Mouse (Mus musculus): ENCODE data around the gene Sec14l1. TPM values are rescaled to one million over a fixed set of nuclear protein-coding genes. Genes with fewer than 3 reads are reported as not detected.
A peak's percentile ranks its signal among the peaks of the same experiment; 100 is the strongest.

The Sec14l1 gene
- total RNA-seq, 2 experiments from 2014 or later: 52.3 to 52.8 TPM

DNA sequence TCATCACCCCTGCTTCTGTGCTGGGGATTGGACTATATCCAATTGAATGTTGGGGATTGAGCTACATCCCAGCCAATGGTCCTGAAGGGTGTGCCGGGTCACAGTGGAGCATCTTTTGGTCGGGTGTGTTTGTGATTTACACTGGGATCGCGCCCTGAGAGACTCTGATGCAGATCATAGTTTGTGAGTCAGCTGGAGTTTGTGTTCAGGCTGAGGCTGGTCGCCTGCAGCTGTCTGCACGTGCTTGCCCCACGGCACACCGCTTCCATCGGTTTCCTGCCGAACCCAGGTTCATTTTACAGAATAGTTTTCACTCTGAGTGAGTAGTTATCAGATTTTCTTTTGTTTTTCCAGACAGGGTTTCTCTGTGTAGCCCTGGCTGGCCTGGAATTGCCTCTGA, 9.6 kb downstream of the Sec14l1 start:
- Histone ChIP-seq H3K27ac (peak overlapping the region; percentile 99), H3K4me3 (peak overlapping the region; percentile 93)
- peak; percentile 46 for DNase-seq
- intact Hi-C loops (cut with DNase I): no loop called here
- TF ChIP-seq CTCF (IDR thresholded peaks at IDR 0.05): no peak

DNA sequence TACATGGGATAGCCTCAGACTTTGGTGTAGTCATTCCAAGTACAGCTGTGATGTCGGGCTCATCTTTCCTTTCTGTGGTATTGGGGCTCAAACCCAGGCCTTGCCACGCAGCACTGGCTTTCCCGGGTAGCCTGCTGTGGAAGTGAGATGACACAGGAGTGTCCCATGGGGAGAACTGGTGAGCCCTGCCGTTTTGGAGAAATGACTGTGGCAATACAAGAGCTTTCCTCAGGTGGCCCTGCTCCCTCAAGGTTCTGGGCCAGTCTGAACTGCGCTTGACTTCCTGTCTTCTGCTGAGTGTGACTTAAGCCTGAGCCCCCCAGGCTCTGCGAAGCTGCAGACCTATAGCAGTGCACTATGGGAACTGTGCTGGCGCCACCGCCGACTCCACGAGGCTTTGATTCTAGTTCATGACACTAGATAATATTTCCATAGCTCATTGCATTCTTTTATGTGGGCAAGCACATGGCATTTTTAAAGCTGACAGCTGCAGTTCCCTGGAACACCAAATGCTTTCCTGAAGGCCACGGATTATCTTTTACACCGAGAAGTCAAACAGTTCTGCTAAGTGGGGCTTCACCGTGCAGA, 12.4 kb downstream of the Sec14l1 start:
- DNase-seq: peak; percentile 75
- intact Hi-C loops (cut with DNase I): no loop called here
- peak overlapping the region; percentile 99 for H3K27ac ChIP-seq
- TF ChIP-seq CTCF (IDR thresholded peaks at IDR 0.05): no peak
- H3K4me3 ChIP-seq: peak overlapping the region; percentile 28

DNA sequence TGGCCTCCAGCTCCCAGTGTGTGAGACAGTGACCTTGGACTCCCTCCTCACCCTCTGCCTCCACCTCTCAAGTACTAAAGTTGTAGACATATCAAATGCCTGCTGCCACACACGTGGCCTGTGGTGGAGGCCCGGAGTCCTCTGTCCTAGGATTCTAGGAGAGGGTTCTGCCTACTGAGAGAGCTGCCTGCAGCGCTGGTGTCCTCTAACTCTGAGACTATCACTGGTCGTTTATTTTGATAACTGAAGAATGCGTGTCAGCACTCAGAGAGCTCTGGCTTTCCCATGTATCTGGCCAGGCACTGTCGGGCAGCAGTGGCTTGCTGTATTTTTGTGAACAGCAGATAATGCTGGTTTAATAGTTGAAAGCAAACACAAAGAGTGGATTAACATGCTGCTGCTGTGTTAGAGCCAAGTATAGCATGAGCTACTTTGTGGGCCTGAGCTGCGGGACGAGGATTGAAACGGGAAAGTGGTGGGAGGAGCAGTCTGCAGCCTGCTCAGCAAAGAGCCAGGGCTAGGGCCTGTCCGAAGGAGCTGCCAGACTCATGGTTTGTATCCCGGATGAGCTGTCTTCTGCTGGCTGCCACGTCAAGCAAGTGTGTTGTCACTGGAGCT, 13.1 kb downstream of the Sec14l1 start:
- H3K27ac ChIP-seq: peak overlapping the region; percentile 99
- no peak for TF ChIP-seq CTCF (IDR thresholded peaks at IDR 0.05)
- intact Hi-C loops (cut with DNase I): no loop called here
- peak; percentile 79 for DNase-seq
- H3K4me3 ChIP-seq: peak overlapping the region; percentile 28

DNA sequence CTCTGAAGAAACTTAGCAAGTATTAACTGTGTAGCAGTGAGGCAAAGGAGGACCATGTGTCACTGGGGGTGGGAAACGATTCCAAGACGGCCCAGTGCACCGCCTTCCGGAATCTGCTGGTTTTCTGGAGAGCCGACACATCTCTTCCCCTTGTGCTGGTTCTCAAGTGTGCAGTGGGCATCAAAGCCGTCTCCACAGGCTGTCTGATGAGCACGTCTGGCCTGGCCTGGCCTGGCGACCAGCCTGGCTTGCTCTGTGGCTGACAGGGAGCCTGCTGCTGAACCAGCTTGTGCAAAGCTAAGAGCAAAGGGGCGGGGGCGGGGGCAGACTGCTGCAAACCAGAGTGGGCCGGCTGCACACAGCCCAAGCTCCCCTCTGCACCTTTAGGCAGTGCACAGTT, 14.5 kb downstream of the Sec14l1 start:
- no peak for TF ChIP-seq CTCF (IDR thresholded peaks at IDR 0.05)
- Histone ChIP-seq H3K27ac (peak overlapping the region; percentile 99), H3K4me3 (peak overlapping the region; percentile 42)
- peak; percentile 83 for DNase-seq
- intact Hi-C loops (cut with DNase I): no loop called here

DNA sequence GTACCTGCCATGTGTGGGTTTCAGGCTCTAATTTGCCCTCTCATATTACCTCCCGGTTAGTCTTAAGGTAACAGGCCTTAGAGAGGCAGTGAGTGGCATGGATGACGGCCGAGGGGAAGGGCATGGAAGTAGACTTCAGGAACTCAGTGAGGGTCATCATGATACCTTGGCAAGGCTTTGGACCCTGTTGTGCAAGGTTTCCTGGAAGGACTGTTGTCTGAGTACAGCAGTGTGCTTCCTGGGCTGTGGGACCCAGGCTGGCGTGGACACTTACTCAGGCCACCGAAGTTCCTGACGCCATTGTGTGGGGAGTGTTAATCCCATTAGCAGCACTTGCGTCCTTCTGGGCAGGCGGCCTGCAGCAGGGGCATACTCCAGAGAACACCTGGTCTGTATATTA, 15.1 kb downstream of the Sec14l1 start:
- Histone ChIP-seq H3K4me3 (peak overlapping the region; percentile 42), H3K27ac (peak overlapping the region; percentile 99)
- intact Hi-C loops (cut with DNase I): loop anchor here (5.0 kb wide), 1 partner anchor 37 kb away; no protein-coding TSS in a partner anchor
- DNase-seq: peak; percentile 76
- no peak for TF ChIP-seq CTCF (IDR thresholded peaks at IDR 0.05)

DNA sequence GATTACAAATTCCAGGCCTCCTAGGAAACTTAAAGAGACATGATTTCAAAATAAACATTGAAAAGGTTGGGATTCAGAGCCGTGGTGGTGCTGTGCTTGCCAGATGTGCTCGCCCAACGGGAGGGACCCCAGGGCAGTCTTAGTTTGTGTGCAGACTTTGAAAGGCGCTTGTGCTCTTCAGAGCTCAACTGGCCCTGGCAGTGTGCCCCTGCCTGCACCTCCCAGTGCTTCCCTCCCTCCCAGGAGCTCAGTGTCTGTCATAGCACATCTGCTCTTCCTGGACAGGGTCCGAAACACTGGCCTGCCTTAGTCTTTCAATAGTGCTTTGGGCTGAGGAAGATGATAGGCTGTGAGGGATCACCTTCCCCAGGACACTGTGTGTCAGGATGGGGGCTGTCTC, 15.9 kb downstream of the Sec14l1 start:
- DNase-seq: peak; percentile 86

DNA sequence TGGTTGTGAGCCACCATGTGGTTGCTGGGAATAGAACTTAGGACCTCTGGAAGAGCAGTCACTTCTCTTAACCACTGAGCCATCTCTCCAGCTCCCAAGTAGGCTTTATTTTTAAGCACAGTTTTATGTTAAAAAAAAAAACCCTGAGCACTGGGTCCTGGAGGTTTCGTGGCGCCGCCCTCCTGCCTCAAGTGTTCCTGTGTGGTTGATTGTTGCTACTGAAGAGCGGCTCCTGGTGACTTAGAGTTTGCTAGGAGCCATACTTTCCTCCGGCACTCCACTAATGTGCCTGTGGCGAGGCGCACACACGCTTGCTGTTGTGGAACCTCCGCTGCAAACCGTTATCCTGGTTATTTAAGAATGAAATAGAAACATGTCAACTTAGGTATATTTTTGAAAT, 16.5 kb downstream of the Sec14l1 start:
- Histone ChIP-seq H3K27ac (peak overlapping the region; percentile 99), H3K4me3 (no peak overlapping the region)
- no peak for DNase-seq
- no peak; the same call in 1 of the 2 replicates for TF ChIP-seq CTCF (IDR thresholded peaks at IDR 0.05)
- intact Hi-C loops (cut with DNase I): loop anchor here (5.0 kb wide), 1 partner anchor 36 kb away; no protein-coding TSS in a partner anchor

More for the DNA sequence above, 15.9 kb downstream of the Sec14l1 start:
- H3K27ac ChIP-seq: peak overlapping the region; percentile 99
- intact Hi-C loops (cut with DNase I): loop anchor here (5.0 kb wide), 1 partner anchor 36 kb away; no protein-coding TSS in a partner anchor
- no peak for TF ChIP-seq CTCF (IDR thresholded peaks at IDR 0.05)
- peak overlapping the region; percentile 42 for H3K4me3 ChIP-seq

DNA sequence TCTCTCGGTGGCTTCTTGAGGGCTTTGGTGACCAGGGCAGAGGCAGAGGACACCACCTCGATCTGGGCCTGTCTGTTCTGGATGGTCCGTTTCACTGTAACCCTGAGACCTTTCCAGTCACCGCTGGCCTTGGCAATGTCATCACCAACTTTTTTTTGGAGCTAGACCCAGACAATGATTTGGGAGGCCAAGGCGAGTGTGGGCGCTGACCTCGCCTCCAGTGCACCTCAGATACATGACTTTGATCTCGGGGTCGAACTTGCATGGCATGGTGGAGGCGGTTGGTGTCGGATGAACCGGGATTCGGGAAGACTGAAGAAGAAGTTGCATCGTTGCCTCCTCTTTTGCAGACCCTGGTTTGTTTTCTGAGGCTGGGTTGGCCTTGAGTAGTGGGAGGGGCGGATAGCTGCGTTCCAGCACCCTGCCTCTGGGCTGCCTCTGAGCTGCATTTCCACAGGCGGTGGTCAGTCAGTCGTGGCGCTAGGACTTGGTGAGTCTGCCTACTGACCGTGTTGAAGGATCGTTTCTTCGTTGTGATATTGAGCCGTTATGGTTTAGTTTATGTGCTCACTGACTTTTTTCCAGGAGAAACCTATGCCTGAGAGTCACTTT, 19.9 kb downstream of the Sec14l1 start:
- intact Hi-C loops (cut with DNase I): loop anchor here (5.0 kb wide), 1 partner anchor 32 kb away; no protein-coding TSS in a partner anchor
- no peak for DNase-seq
- peak overlapping the region; percentile 78 for H3K27ac ChIP-seq
- no peak for TF ChIP-seq CTCF (IDR thresholded peaks at IDR 0.05)
- H3K4me3 ChIP-seq: peak overlapping the region; percentile 47

DNA sequence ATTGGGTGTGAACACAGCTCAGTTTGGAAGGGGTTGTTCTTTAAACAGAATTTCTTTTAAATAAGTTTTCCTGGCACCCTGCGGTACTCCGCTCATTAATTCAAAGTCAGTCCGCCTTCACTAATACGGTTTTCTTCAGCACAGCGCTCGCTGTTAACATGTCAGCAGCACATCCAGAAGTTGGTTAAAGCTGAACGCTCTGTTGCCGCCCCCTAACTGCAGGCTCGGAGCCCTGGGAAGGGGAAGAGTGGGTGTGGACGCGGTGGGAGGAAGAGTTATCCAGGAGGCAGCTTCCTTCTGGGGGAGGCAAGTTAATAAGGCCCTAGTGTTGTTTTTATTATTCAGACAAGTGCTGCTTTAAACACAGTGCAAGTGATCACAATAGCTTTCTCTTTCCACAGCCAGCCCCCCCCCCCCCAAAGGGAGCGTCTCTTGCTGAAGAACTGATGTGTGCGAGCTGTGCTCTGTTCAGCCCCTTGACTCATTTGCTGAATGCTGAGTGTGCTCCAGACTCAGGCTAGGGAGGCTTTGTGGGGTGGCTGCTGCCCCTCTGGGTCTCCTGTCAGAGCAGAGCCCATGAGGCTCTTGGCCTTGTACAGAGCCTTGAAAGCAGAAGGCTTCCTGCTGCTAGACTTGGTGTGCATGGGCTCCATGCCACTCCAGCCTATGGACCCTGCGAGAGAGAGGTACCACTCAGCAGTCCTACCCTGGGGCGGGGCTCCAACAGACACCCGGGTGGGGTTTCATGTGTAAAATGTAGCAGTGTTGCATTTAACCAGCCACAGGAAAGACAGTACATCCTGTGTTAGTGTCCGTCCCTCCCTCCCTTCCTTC, 20.7 kb downstream of the Sec14l1 start:
- Histone ChIP-seq H3K4me3 (peak overlapping the region; percentile 47), H3K27ac (peak overlapping the region; percentile 78)
- DNase-seq: no peak
- intact Hi-C loops (cut with DNase I): no loop called here
- TF ChIP-seq CTCF (IDR thresholded peaks at IDR 0.05): peak; percentile 23; the same call in 1 of the 2 replicates

DNA sequence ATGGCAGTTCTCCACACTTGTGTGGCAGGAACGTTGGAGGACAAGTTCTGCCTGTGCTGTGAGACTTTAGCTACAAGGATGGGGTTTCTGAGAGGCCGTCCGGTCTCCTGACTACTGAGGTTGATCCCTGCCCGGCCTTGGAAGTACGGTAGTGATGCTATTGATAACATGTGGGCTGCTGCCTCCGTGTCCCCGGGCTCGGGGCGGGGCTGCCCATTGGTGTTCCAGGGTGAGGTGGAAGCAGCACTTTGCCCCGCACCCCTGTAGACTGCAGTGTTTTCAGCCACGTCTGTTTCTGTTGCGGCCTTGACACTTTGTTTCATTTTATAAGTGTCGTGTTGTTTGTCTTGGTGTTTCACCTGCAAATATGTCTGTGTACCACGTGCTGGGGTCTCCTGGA, 21.9 kb downstream of the Sec14l1 start:
- peak overlapping the region; percentile 78 for H3K27ac ChIP-seq
- DNase-seq: no peak
- H3K4me3 ChIP-seq: peak overlapping the region; percentile 4
- TF ChIP-seq CTCF (IDR thresholded peaks at IDR 0.05): no peak
- intact Hi-C loops (cut with DNase I): no loop called here

DNA sequence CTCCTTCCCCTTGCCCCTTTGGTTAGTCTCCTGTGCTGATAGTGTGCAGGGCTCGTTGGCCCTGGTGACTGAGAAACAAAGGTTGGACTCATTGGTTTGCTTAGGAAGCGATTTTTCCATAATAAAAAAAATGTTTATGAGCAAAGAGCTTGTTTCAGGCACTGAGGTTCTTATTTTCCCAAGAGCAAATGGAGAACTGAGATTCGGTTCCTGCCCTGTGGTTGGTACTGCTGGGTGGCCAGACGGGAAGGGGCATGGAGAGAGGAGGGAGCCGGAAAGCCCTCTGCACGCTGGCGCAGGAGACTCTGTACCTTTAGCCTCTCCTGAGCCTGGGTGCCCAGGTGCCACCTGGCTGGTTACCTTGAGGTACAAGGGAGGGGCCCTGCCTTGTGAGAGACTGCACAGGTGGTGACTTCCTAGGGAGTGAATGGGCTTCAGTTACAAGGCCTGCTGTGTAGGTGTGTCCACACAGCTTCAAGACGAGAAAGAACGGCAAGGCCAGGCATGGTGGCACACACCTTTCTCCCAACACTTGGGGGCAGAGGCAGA, 23.3 kb downstream of the Sec14l1 start:
- Histone ChIP-seq H3K27ac (peak overlapping the region; percentile 66), H3K4me3 (no peak overlapping the region)
- intact Hi-C loops (cut with DNase I): no loop called here
- TF ChIP-seq CTCF (IDR thresholded peaks at IDR 0.05): no peak
- no peak for DNase-seq

DNA sequence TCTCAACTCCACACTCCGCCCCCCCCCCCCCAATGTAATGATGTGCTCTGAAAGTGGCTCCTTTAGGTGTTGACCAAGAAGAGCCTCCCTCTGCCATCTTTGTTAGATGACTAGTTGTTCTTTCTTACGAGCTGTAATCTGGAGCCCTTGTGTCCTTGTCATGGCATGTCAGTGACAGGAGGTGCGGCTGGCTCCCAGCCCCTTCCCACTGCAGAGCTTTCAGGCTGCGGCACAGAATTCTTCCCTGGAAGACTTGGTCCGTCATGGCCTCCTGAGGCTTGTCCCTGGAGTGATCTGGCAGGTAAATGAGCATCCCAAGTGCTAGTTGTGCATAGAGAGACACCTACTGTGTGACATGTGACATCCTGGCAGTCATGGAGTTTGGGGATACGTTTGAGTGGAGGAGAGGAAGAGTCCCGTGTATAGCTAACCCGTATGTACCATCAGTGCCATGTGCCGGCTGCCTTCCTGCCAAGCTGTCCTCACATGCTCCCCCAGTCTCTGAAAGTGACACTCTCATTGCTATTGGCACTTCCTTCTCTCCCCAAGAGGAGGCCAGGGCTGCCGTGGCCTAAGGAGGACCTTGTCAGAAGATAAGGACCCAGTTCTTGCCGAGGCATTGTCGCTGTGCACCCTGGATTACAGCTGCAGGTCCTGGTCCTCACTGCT, 24.0 kb downstream of the Sec14l1 start:
- H3K27ac ChIP-seq: peak overlapping the region; percentile 66
- peak; percentile 19; the same call in 1 of the 2 replicates for TF ChIP-seq CTCF (IDR thresholded peaks at IDR 0.05)
- peak; percentile 86 for DNase-seq
- intact Hi-C loops (cut with DNase I): no loop called here
- H3K4me3 ChIP-seq: peak overlapping the region; percentile 35

Data from gastrocnemius, adult 2 months (tissue).